Mouse (Mus musculus) myocyte (in vitro differentiated cells): ENCODE results near the gene Rassf4.

Experiments
- CEBPB ChIP-seq: IDR thresholded peaks from 2 replicates; pipeline ENCODE4 v1.6.1; 2011; ENCODE audit warnings: mild to moderate bottlenecking, moderate library complexity; ENCODE audit not compliant: poor library complexity, insufficient read depth, severe bottlenecking
- MYOG ChIP-seq, 3 experiments: IDR thresholded peaks; one replicate each; pipeline ENCODE4 v1.6.1; 2011; ENCODE audit warnings: control low read depth in 2 of 3, low read depth in 2 of 3, mild to moderate bottlenecking in 2 of 3; ENCODE audit not compliant: insufficient read length in 2 of 3, control insufficient read depth in 1 of 3, insufficient read depth in 1 of 3

DNA sequence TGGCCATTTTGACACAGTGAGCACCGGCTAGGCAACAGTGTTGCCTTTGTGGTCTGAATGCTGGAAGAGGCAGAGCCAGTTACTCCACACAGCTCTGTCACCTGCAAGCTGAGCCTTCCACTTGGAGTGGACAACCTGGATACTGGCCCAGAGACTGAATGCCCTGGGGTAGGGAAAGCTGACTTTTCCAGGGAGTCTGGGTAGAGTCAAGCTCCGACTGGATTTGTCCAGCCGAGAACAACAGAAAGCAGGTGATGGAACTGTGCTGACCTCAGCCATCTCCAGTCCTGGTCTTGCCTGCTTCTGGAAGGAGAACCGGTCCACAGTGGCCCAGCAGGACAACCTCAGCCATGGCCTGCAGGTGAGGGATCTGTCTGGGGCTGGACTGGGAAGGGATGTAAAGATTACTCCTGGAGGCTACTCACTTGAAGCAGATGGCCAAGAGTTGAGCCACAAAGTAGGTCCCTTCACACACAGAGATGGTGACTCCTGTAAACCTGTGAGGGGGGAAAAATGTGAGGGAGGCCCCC lies 24.2 kb upstream of the Rassf4 start:
- TF ChIP-seq MYOG (IDR thresholded peaks at IDR 0.05; ENCODE audit: control insufficient read depth in 1 of 3, insufficient read depth in 1 of 3, insufficient read length in 2 of 3, low read depth in 2 of 3) (no peak), CEBPB (no peak)
